Mouse (Mus musculus) CH12.LX (cell line): ENCODE results near the gene Oxsr1.

ENCODE experiments used
- CTCF ChIP-seq, 2 experiments: IDR thresholded peaks in 1 of 2; conservative IDR thresholded peaks in 1 of 2; 2 replicates each; pipeline ENCODE4 v1.5.1; 2011 to 2012; ENCODE audit warnings: low read depth in 2 of 2, low read length in 2 of 2, improper control_type of control experiment in 1 of 2, inconsistent platforms in 1 of 2, mild to moderate bottlenecking in 1 of 2, moderate library complexity in 1 of 2
- E2F4 ChIP-seq: IDR thresholded peaks from 2 replicates; pipeline ENCODE4 v1.6.1; 2011; ENCODE audit warnings: low read depth, low read length, improper control_type of control experiment; ENCODE audit not compliant: insufficient replicate concordance
- EP300 ChIP-seq: IDR thresholded peaks from 2 replicates; pipeline ENCODE4 v1.6.1; 2011; ENCODE audit warnings: low read length, improper control_type of control experiment
- MAX ChIP-seq: IDR thresholded peaks from 2 replicates; pipeline ENCODE4 v1.6.1; 2011; ENCODE audit warnings: low read length, improper control_type of control experiment
- MXI1 ChIP-seq: IDR thresholded peaks from 2 replicates; pipeline ENCODE4 v1.6.1; 2011; ENCODE audit warnings: mild to moderate bottlenecking, low read depth, low read length, improper control_type of control experiment
- NRF1 ChIP-seq: IDR thresholded peaks from 2 replicates; pipeline ENCODE4 v1.6.1; 2014; ENCODE audit warnings: low read depth, mild to moderate bottlenecking, inconsistent platforms, low read length, improper control_type of control experiment, moderate library complexity
- POLR2A ChIP-seq: IDR thresholded peaks from 2 replicates; pipeline ENCODE4 v1.6.1; 2011; ENCODE audit warnings: low read depth, mild to moderate bottlenecking, improper control_type of control experiment, low read length
- SMC3 ChIP-seq: IDR thresholded peaks from 2 replicates; pipeline ENCODE4 v1.6.1; 2011; ENCODE audit warnings: low read depth, low read length, improper control_type of control experiment

DNA sequence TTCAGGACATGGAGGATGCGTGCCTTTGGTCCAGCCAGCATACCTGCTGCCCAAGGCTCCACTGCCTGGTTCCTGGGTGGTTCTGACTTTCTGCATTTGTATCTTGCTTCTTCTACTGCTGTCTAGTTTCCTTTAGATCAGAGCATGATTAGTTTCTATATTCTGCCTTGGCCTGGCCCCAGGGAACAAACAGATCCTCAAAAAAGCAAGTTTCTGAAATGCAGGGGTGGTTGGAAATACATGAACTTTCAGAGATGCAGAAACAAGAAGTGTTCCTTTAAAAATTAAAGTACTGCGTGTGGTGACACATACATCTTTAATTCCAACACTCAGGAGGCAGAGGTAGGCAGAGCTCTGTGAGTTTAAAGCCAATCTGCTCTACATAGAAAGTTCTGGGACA lies 12.6 kb upstream of the Oxsr1 start:
- TF ChIP-seq CTCF (conservative IDR thresholded peaks at IDR 0.05 in 1 of 2, IDR thresholded peaks at IDR 0.05 in 1 of 2; ENCODE audit: low read depth in 2 of 2, low read length in 2 of 2) (no peak), SMC3 (no peak), EP300 (no peak), E2F4 (no peak), NRF1 (no peak), POLR2A (no peak), MXI1 (no peak), MAX (no peak)
